Mouse (Mus musculus) left cerebral cortex, postnatal 25 days (tissue): ENCODE measurements around the gene Rpp38. TPM values are rescaled to one million over a fixed set of nuclear protein-coding genes. Genes with fewer than 3 reads are reported as not detected.

Experiments
- DNase-seq, 2 experiments: peaks; one replicate each; pipeline ENCODE4 v3.0.0; 2022; ENCODE audit warnings: low spot score in 2 of 2, mixed read lengths in 1 of 2
- intact Hi-C: fragments of 180-260 bp; cut with DNase I; formaldehyde crosslinking; loops from one replicate; pipeline ENCODE4 v1.15.1; 2025
- total RNA-seq, 2 experiments: library from RNA; stranded (reverse); gene quantifications; 2 replicates each; pipeline ENCODE4 v1.2.3; 2021

Rpp38 gene
- total RNA-seq, 2 experiments from 2014 or later, result 10.3 to 11.0 TPM

DNA sequence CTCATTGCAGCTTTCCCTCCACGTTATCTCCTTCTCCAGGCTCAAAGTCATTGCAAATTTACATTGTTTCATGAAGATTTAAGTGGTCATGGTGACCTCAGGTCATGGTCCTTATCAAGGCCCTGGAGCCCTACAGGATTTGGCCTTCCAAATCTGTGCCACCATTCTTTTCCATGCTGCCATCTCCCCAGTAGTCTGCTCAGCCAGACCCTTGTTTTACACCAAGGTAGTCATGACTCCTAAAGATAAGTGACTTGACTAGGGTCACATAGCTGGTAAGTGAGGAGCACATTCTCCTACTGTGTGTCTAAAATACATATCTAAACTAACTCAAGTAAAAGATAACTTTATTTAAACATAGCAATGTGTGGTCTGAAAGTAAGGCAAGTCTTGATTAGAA is 40.3 kb downstream of the Rpp38 start:
- no peak for DNase-seq
- intact Hi-C loops, result no loop called here

DNA sequence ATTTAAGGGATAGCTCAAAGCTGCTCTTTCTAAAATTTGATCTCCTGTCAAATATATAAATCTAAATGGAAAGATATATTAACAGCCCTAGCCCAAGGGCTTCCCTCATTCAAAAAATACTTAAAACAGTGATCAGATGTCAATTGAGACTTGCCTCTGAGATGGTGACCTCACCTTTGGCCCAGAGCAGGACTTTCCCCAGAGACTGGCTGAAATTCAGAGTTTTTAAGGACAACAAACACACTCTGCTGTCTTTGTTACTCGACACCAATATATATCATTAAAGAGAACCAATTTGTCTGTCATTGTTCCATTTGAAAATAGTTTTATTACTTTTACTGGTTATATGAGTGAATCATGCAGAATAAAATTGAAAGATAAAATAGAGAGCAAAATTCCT is 42.9 kb downstream of the Rpp38 start:
- intact Hi-C loops, result no loop called here
- DNase-seq, result no peak

DNA sequence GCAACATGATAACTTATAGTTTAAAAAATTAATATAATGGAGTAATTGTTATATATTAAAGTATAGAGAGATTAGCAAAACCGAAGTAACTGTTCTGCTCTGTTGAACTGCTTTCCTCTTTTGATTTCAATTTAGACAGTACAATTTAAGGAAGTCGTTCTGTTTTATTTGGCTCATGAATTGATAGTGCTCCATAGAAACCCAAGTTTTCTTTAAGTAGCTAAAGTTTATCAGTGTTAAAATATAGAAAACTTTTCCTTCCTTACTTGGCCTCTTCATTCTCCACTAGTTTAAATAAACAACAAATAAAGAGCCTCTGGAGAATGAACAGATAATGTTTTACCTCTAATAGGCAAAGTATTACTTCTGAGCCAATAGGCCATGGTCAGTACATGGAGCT is 46.2 kb downstream of the Rpp38 start:
- intact Hi-C loops, result no loop called here
- DNase-seq, result no peak

DNA sequence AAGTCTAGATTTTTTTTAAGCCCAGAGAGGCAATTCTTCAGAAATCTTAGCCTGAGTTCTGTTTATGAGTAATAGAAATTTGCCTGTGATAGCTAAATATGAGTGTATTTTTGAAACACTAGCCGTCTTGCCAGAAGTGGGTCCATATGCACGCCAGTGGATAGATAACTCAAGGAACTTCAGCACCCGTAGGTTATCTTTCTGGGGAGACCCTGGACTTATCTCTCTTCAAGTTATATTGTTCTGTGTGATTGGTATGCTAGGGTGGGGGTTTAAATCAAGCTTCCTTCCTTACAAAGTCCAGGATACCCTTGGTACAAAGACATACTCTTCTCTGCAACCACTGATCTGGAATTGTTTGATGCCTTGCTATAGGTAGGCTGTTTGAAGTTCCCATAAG is 46.7 kb downstream of the Rpp38 start:
- no peak for DNase-seq
- intact Hi-C loops, result loop anchor here (2.0 kb wide), 1 partner anchor 113 kb away; no protein-coding TSS in a partner anchor

DNA sequence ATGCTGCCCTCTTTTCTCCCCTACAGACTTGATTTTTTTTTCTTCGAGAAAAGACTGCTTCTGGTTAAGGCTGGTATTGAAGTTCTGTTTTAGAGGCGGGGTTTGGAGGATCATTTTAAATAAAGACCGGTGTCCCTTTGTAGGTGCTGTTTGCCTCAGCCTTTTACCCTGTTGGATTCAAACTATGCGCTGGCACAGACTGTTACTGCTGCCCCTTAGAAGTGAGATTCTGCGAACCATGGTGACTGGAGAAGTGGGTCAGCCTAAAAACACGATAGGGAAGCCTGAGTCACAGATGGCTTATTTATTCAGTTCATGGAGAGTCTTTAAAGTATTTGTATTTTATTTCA is 47.3 kb downstream of the Rpp38 start:
- peak in 1 of 2 experiments; percentile 36 for DNase-seq
- intact Hi-C loops, result loop anchor here (2.0 kb wide), 1 partner anchor 112 kb away; no protein-coding TSS in a partner anchor

DNA sequence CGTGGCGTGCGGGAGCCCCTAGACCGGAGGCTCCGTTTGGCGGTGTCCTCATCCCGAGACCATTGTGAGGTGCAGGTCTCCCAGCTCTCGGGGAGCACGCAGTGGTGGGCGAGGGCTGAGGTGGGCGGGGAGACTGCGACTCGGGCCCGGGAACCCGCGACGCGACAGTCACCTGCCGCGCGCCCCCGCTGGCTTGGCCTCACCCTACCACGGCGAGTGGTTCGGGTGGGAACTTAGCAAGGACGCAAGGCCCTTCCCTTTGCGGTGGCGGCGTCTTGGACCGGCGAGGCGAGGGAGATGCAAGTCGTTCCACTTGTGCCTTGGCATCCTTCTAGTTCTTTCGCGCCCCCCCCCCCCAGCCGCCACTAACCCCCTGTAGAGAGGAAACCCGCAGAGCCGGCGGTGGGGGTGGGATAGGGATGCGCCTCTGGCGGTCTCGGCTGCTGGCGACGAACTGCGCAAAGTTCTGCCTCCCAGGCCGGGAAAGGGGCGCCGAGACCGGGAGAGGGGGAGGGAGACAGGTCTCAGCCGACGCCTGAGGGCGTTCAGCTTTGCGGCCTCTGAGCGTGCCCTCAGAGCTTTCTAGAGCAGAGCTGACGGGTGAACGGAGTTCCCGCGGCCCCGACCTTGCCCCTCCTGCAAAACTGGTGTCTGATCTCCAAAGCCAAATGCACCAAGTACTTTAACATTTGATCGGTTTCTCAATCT is 47.8 kb downstream of the Rpp38 start:
- intact Hi-C loops, result loop anchor here (1.0 to 5.0 kb wide), 4 partner anchors 48 to 167 kb away; partner anchors contain the start of gene Rpp38

DNA sequence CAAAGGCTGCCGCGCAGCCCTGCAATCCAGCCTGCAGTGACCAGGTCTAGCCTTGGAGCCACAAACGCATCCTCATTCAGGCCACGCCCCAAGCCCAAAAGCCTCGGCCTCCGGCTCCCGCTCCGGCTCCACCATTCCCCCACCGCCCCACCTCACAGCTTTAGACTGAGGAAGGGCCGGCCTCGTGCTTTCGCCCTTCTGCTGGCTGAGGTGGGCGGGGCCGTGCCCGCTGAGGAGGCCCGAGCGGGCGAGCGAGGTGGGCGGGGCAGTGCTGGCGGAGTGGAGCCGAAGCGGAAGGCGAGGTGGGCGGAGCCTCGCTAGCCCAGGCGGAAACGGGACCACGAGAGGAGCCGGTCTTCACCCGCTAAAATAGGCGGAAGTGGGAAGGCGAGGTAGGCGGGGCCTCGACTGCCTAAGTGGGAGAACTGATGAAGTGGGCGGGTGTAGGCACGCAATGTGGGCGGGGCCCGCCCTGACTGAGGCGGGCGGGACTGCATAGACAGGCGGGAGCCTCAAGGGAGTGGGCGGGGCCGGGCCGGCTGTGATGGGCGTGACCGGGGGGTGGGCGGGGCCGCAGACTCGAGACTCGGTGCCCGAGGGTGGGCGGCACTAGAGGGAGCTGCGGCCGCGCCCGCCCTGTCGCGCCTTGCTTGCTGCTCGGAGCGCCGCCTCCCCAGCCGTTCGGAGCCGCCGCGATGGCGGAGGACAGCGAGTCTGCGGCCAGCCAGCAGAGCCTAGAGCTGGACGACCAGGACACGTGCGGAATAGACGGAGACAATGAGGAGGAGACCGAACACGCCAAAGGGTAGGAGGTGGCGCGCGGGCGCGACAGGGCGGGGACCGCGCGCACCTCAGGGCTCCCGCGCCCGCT is 48.6 kb downstream of the Rpp38 start, which contains the start of gene Nmt2:
TSS of gene Nmt2 (plus strand) at position 611 of the 871 bp plus-strand sequence.
- DNase-seq, result peak; percentile 99
- intact Hi-C loops, result loop anchor here (1.0 to 5.0 kb wide), 4 partner anchors 48 to 167 kb away; partner anchors contain the start of gene Rpp38

More for the DNA sequence above, 47.8 kb downstream of the Rpp38 start:
- DNase-seq, result peak; percentile 63 to 64

DNA sequence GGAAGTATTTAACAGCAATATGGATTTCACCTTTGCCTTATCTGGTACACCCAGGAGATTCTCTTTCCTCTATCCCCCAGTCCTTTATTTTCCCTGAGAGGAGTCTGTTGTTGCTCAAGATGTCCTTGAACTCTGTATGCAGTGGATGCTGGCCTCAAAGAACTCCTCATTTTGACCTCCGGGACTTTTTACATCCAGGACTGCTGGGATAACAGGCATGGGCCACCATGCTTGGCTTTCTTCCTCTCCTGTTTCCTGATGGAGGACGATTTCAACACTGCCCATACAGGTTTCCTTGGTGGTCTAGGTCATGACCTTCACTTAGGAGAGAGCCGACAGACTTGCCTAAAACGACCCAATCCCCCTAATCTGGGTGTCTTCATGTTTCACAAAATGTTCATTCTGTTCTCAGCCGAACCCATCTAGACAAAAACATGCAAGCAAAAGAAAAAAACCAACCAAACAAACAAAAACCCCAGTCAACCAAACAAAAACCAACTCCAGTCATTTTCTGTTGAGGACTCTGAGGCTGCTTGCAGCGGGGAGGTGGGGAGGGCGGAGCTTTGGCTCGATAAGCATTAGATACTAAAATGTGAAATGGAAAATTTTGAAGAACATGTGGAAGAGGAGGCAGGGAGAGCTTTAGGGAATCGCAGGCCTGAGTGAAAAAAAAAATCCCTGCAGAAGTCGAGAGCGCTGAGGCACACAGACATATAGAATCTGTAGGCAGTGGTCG is 49.4 kb downstream of the Rpp38 start:
- intact Hi-C loops, result loop anchor here (5.0 kb wide), 1 partner anchor 166 kb away; no protein-coding TSS in a partner anchor
- no peak for DNase-seq

DNA sequence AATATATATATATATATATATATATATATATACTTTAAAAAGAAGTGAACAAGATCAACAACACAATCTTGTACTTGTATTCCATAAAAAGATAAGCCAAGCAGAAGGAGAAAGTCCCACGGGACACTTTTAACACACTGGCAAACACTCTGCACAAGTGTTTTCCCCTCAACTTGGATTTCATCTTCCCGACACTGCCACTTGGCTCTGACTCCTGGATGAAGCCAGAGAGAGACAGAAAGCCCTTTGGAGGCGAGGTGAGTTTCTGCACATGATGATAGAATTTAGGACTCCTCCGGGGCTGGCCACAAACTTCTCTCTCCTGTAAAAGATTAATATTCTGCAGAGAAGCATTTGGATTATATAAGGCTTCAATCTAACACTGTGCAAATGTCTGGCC is 51.1 kb downstream of the Rpp38 start:
- intact Hi-C loops, result loop anchor here (5.0 kb wide), 1 partner anchor 164 kb away; no protein-coding TSS in a partner anchor
- DNase-seq, result no peak

Other genes with a start within 250 kb of the Rpp38 start
- gene Fam171a1, start 218.4 kb downstream of the Rpp38 start, total RNA-seq, result 10 to 100 TPM; 71.0 to 74.3 TPM
- 10 to 100 TPM; 90.4 to 95.3 TPM for gene Nmt2, start 48.4 kb downstream of the Rpp38 start, total RNA-seq
- gene Acbd7, start 3.5 kb upstream of the Rpp38 start, total RNA-seq, result under 1 TPM in 1 of 2 experiments, not detected in 1; 0.94 TPM
- gene Olah, start 64.6 kb upstream of the Rpp38 start, total RNA-seq, result under 1 TPM in 1 of 2 experiments, not detected in 1; 0.18 TPM
- 1 to 10 TPM; 3.3 to 4.6 TPM for gene Meig1, start 90.0 kb upstream of the Rpp38 start, total RNA-seq
- gene Dclre1c, start 91.5 kb upstream of the Rpp38 start, total RNA-seq, result 10 to 100 TPM; 10.2 to 11.4 TPM
- 1 to 10 TPM; 3.5 to 4.4 TPM for gene Suv39h2, start 142.4 kb upstream of the Rpp38 start, total RNA-seq
- 1 to 10 TPM; 4.0 to 5.4 TPM for gene Gm45902, start 180.1 kb upstream of the Rpp38 start, total RNA-seq
- gene Hspa14, start 180.2 kb upstream of the Rpp38 start, total RNA-seq, result 10 to 100 TPM; 42.8 to 46.9 TPM
- 1 to 10 TPM in 1 of 2 experiments, under 1 TPM in 1; 0.85 to 1.1 TPM for gene Cdnf, start 180.4 kb upstream of the Rpp38 start, total RNA-seq
- 1 to 10 TPM; 8.6 to 9.6 TPM for gene Fam107b, start 237.8 kb upstream of the Rpp38 start, total RNA-seq